Mouse (Mus musculus) myocyte (in vitro differentiated cells): Measurements from ENCODE around the gene AC134908.4. TPM values are rescaled to one million over a fixed set of nuclear protein-coding genes. Genes with fewer than 3 reads are reported as not detected.
"Not testable (repeated sequence)": the region's sequence is repeated elsewhere in the genome, so short reads cannot be mapped to it uniquely, and the experiment has no call there.

Source experiments
- H3K27me3 ChIP-seq: one replicate; pipeline ENCODE4 v1.6.1; 2011; ENCODE audit not compliant: control insufficient read depth, insufficient read depth, insufficient read length
- H3K36me3 ChIP-seq: one replicate; pipeline ENCODE4 v1.6.1; 2011; ENCODE audit not compliant: control insufficient read depth, insufficient read depth
- H3K4me2 ChIP-seq: one replicate; pipeline ENCODE4 v1.6.1; 2011; ENCODE audit warnings: low read depth, control low read depth
- H3K4me3 ChIP-seq: one replicate; pipeline ENCODE4 v1.5.1; 2011; ENCODE audit warnings: mild to moderate bottlenecking, control low read depth, moderate library complexity
- H3K79me2 ChIP-seq: one replicate; pipeline ENCODE4 v1.6.1; 2011; ENCODE audit not compliant: control insufficient read depth, insufficient read depth
- H3ac ChIP-seq: one replicate; pipeline ENCODE4 v1.6.1; 2011; ENCODE audit not compliant: control insufficient read depth, insufficient read length
- CEBPB ChIP-seq: IDR thresholded peaks from 2 replicates; pipeline ENCODE4 v1.6.1; 2011; ENCODE audit warnings: mild to moderate bottlenecking, moderate library complexity; ENCODE audit not compliant: poor library complexity, insufficient read depth, severe bottlenecking
- E2F4 ChIP-seq: IDR thresholded peaks from one replicate; pipeline ENCODE4 v1.6.1; 2011; ENCODE audit warnings: mild to moderate bottlenecking, control low read depth, moderate library complexity; ENCODE audit not compliant: insufficient read depth
- MAX ChIP-seq: IDR thresholded peaks from one replicate; pipeline ENCODE4 v1.6.1; 2011; ENCODE audit warnings: low read depth, mild to moderate bottlenecking, control low read depth
- MYOD1 ChIP-seq, 3 experiments: IDR thresholded peaks; one replicate each; pipeline ENCODE4 v1.6.1; 2011; ENCODE audit warnings: control low read depth in 2 of 3, low read depth in 2 of 3, mild to moderate bottlenecking in 2 of 3, moderate library complexity in 1 of 3; ENCODE audit not compliant: insufficient read length in 2 of 3, control insufficient read depth in 1 of 3
- MYOG ChIP-seq, 3 experiments: IDR thresholded peaks; one replicate each; pipeline ENCODE4 v1.6.1; 2011; ENCODE audit warnings: control low read depth in 2 of 3, low read depth in 2 of 3, mild to moderate bottlenecking in 2 of 3; ENCODE audit not compliant: insufficient read length in 2 of 3, control insufficient read depth in 1 of 3, insufficient read depth in 1 of 3
- POLR2A ChIP-seq: IDR thresholded peaks from one replicate; pipeline ENCODE4 v1.6.1; 2011; ENCODE audit warnings: low read depth, mild to moderate bottlenecking, control low read depth, moderate library complexity; ENCODE audit not compliant: insufficient read length
- POLR2AphosphoS2 ChIP-seq: IDR thresholded peaks from one replicate; pipeline ENCODE4 v1.6.1; 2011; ENCODE audit warnings: low read depth, control low read depth; ENCODE audit not compliant: insufficient read length
- REST ChIP-seq: IDR thresholded peaks from one replicate; pipeline ENCODE4 v1.6.1; 2011; ENCODE audit warnings: mild to moderate bottlenecking, control low read depth, moderate library complexity; ENCODE audit not compliant: insufficient read depth, insufficient read length
- SRF ChIP-seq: IDR thresholded peaks from one replicate; pipeline ENCODE4 v1.6.1; 2011; ENCODE audit warnings: low read depth; ENCODE audit not compliant: control insufficient read depth, insufficient read length
- TCF12 ChIP-seq: IDR thresholded peaks from one replicate; pipeline ENCODE4 v1.6.1; 2011; ENCODE audit warnings: mild to moderate bottlenecking, control low read depth; ENCODE audit not compliant: poor library complexity, insufficient read depth, severe bottlenecking
- TCF3 ChIP-seq: IDR thresholded peaks from one replicate; pipeline ENCODE4 v1.6.1; 2011; ENCODE audit warnings: low read depth, control low read depth; ENCODE audit not compliant: insufficient read length
- USF1 ChIP-seq: IDR thresholded peaks from one replicate; pipeline ENCODE4 v1.6.1; 2011; ENCODE audit warnings: low read depth, mild to moderate bottlenecking, control low read depth, moderate library complexity
- polyA plus RNA-seq: library from polyadenylated mRNA; unstranded; fragments of >200 nt; fragmentation: generic; extraction: Trizol; gene quantifications from one replicate; pipeline ENCODE4 v1.2.1, GENCODE M21; 2012; ENCODE audit warnings: missing spikeins

AC134908.4 gene
- polyA plus RNA-seq, 1 experiment: not detected

- H3K4me2 ChIP-seq: no peak overlapping the region
- H3K36me3 ChIP-seq: no peaks in the 10 kb centered on the region
- TF ChIP-seq POLR2AphosphoS2: no peak
- no peak for TF ChIP-seq MYOG (IDR thresholded peaks at IDR 0.05; ENCODE audit: control insufficient read depth in 1 of 3, insufficient read depth in 1 of 3, insufficient read length in 2 of 3, low read depth in 2 of 3)
- TF ChIP-seq SRF: no peak
- no peak for TF ChIP-seq MAX
- TF ChIP-seq TCF3: no peak
- no peak for TF ChIP-seq MYOD1 (IDR thresholded peaks at IDR 0.05; ENCODE audit: control insufficient read depth in 1 of 3, insufficient read length in 2 of 3, low read depth in 2 of 3)
- no peak for TF ChIP-seq REST
- no peak for TF ChIP-seq USF1
- no peaks in the 10 kb centered on the region for H3K79me2 ChIP-seq
- no peak overlapping the region for H3K4me3 ChIP-seq
- H3ac ChIP-seq: no peak overlapping the region
- no peaks in the 10 kb centered on the region for H3K27me3 ChIP-seq
Measured at GRCm38 (mm10) chr17:25810890-25811289, 15.4 kb upstream of the AC134908.4 start.

GRCm38 (mm10) chr17:25809606-25810340 is 14.3 kb upstream of the AC134908.4 start:
- H3K36me3 ChIP-seq: no peaks in the 10 kb centered on the region
- peak overlapping the region; percentile 77 for H3K4me2 ChIP-seq
- peak overlapping the region; percentile 26 for H3K4me3 ChIP-seq
- H3K27me3 ChIP-seq: no peaks in the 10 kb centered on the region
- TF ChIP-seq MYOD1 (IDR thresholded peaks at IDR 0.05; ENCODE audit: control insufficient read depth in 1 of 3, insufficient read length in 2 of 3, low read depth in 2 of 3) (peak in 2 of 3 experiments; percentile 23 to 31), E2F4 (no peak), TCF12 (no peak), REST (no peak), POLR2AphosphoS2 (no peak), SRF (no peak), MYOG (IDR thresholded peaks at IDR 0.05; ENCODE audit: control insufficient read depth in 1 of 3, insufficient read depth in 1 of 3, insufficient read length in 2 of 3, low read depth in 2 of 3) (peak in 2 of 3 experiments; percentile 51 to 74), POLR2A (no peak), TCF3 (no peak), USF1 (no peak)
- no peaks in the 10 kb centered on the region for H3K79me2 ChIP-seq
- peak overlapping the region; percentile 38 for H3ac ChIP-seq

- H3K36me3 ChIP-seq: no peaks in the 10 kb centered on the region
- peak within 1 kb of the TSS; percentile 77 for H3K4me2 ChIP-seq
- peak within 1 kb of the TSS; percentile 26 for H3K4me3 ChIP-seq
- H3K27me3 ChIP-seq: no peaks in the 10 kb centered on the region
- no peak for TF ChIP-seq MYOG (IDR thresholded peaks at IDR 0.05; ENCODE audit: control insufficient read depth in 1 of 3, insufficient read depth in 1 of 3, insufficient read length in 2 of 3, low read depth in 2 of 3)
- TF ChIP-seq POLR2A: peak; percentile 43
- H3ac ChIP-seq: peak within 1 kb of the TSS; percentile 38
- no peaks in the 10 kb centered on the region for H3K79me2 ChIP-seq
Measured at GRCm38 (mm10) chr17:25808789-25809605, 13.5 kb upstream of the AC134908.4 start, which contains the start of gene Fbxl16. Fbxl16 (plus strand) TSS chr17:25809085.

GRCm38 (mm10) chr17:25808028-25808427 is 12.6 kb upstream of the AC134908.4 start:
- no peaks in the 10 kb centered on the region for H3K27me3 ChIP-seq
- H3K79me2 ChIP-seq: no peaks in the 10 kb centered on the region
- H3ac ChIP-seq: peak overlapping the region; percentile 38
- H3K4me2 ChIP-seq: peak overlapping the region; percentile 77
- TF ChIP-seq TCF12 (no peak), MYOG (IDR thresholded peaks at IDR 0.05; ENCODE audit: control insufficient read depth in 1 of 3, insufficient read depth in 1 of 3, insufficient read length in 2 of 3, low read depth in 2 of 3) (no peak), POLR2A (no peak), MAX (no peak), USF1 (no peak), TCF3 (no peak), MYOD1 (IDR thresholded peaks at IDR 0.05; ENCODE audit: control insufficient read depth in 1 of 3, insufficient read length in 2 of 3, low read depth in 2 of 3) (no peak), E2F4 (no peak), POLR2AphosphoS2 (no peak), CEBPB (no peak), REST (no peak), SRF (no peak)
- peak overlapping the region; percentile 26 for H3K4me3 ChIP-seq
- no peaks in the 10 kb centered on the region for H3K36me3 ChIP-seq

GRCm38 (mm10) chr17:25807452-25807851 is 12.0 kb upstream of the AC134908.4 start:
- H3K27me3 ChIP-seq, H3K36me3 ChIP-seq, H3K4me2 ChIP-seq, H3K4me3 ChIP-seq, H3ac ChIP-seq, H3K79me2 ChIP-seq: not testable (repeated sequence)
